Mouse (Mus musculus) heart, postnatal 4 days (tissue): Measurements from ENCODE around the gene Ccdc170. TPM values are rescaled to one million over a fixed set of nuclear protein-coding genes. Genes with fewer than 3 reads are reported as not detected.
"Not testable (repeated sequence)": the region's sequence is repeated elsewhere in the genome, so short reads cannot be mapped to it uniquely, and the experiment has no call there.

Experiments used
- DNase-seq: peaks from one replicate; pipeline ENCODE4 v3.0.0; 2021
- total RNA-seq, 2 experiments: library from RNA; stranded (reverse); gene quantifications; 2 replicates each; pipeline ENCODE4 v1.2.3; 2021

The Ccdc170 gene
- under 1 TPM; 0.19 to 0.23 TPM for total RNA-seq

DNA sequence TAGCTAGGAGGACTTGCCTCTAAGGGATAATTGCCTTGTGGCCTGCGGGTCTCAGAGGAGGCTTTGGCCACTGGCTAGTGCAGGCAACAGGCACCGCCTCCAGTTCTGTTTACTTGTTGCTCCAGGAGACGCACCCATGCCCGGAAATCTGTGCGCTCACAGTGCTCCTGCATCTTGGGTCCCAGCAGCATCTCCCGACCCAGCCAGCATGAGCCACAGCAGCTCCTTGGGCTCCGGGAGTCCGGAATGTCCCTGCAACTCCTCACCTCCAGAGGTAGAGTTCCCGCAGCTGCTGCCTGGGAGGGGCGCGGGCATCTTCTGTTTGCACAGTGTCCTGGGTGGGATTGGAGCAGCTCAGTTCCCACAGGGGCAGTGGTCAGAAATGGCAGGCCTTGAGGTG lies at the start of gene Ccdc170:
Ccdc170 (plus strand) TSS at position 148 of the 400 bp plus-strand sequence.
- DNase-seq: peak; percentile 7

DNA sequence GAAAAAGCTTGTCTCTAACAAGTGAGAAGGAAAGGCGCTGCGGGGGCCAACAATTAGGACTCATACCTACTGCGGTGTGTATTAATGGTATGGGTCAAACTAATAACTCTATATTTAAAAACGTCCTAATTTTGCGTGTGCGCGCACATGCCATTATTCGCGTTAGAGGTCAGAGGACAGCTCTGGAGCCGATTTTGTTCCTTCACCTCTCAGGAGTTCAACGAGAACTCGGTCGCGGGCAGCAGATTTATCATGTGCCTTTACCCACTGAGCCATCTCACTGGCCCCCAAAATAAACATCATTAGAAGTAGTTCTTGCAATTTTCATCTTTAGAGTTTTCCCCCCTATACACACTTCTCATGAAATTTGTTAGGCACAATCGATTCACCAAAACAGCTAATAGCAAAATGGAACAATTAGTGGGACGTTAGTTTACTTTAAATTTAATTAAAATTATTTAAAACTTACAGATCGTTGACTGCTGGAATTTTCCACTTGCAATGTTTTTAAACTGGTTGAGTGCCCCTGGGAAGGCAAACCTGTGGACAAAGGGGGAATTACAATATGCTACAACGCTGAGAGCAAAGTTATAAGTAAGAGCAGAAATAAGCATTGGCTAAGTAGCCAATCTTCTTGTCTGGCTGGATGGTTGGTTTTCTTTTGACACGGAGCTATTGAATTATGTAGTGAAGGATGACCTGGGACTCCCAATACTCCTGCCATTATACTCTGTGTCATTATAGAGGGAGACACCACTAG lies 49.1 kb upstream of the Ccdc170 start:
- no peak for DNase-seq

DNA sequence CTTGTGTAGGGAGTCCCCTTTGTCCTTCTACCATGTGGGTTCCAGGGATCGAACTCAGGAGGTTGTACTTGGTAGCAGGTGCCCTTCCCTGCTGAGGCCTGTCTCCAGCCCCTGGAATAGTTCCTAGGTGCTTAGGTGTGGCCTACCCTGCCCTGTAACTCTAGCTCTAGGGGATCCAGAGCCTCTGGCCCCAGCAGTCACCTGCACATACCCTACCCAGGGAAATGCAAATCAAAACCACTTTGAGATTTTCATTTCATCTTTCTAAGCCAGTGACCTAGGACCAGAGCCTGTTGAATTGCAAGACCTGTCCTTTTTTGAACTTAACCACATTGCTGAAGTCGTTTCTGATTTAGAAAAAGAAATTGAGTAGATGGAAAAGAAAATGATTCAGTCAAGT lies 48.4 kb upstream of the Ccdc170 start:
- DNase-seq: not testable (repeated sequence)

DNA sequence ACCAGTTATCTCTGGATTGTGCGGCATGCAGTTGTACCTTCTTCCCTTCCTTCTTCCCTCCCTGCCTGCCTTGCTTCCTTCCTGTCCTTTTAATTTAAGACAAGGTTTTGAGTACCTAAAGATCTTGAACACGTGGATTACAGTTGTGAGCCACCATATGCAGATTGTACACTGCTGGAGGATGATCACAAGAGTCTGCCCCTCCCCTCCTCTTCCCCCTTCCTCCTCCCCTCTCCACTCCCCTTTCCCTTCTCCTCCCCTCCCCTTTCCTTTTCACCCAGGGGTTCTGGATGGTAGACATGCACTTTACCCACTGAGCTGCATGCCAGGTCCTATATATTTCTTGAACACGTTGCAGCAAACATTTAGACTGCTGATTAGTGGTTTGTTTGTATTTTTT lies 46.9 kb upstream of the Ccdc170 start:
- DNase-seq: no peak

DNA sequence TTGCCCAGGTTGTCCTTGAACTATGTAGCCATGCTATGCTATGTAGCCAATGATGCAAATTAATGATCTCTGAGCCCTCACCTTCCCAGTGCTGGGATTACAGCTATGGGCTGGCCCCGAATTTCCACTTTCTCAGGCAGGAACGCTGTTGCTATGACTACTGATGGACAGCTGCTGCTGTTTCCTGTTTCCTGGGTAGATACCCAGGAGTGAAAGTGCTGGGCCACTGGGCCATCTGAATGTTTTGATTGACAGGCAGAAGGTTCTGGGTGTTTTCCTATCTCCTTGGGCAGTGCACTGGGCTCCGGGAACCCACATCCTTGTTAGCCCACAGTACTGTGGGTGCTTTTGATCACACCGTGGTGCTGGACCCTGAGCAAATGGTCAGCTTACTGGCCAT lies 25.9 kb upstream of the Ccdc170 start:
- DNase-seq: no peak

DNA sequence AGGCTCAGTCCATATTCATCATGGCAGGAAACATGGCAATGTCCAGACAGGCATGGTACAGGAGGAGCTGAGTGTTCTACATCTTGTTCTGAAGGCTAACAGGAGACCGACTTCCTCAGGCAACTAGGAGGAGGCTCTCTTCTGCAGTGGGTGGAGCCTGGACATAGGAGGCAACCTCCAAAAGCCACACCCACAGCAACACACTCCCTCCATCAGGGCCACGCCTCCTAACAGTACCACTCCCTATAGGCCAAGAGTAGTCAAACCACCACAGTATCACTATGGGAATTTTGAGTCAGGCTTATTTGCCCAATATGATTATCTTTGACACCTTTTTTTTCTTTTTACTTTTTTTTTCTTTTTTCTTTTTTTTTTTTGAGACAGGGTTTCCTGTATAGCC lies 22.1 kb upstream of the Ccdc170 start:
- DNase-seq: no peak

DNA sequence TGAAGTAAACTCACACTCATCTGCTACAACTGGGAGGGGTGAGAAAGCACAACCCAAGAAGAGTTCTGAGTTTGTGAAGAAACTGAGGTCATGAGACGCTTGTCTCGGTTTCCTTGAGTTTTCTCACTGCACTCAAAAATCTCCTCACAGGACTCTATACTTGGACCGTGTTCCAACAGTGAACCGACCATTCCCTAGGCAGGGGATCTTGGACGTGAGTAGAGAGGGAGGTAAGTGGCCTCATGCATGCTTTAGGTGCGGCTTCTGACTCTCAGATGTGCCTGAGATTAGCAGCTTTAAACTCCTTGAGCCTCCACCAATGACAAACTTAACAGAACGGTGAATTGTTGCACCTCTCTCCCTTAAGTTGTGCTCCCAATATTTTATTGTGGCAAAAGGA lies 16.5 kb upstream of the Ccdc170 start:
- DNase-seq: no peak

DNA sequence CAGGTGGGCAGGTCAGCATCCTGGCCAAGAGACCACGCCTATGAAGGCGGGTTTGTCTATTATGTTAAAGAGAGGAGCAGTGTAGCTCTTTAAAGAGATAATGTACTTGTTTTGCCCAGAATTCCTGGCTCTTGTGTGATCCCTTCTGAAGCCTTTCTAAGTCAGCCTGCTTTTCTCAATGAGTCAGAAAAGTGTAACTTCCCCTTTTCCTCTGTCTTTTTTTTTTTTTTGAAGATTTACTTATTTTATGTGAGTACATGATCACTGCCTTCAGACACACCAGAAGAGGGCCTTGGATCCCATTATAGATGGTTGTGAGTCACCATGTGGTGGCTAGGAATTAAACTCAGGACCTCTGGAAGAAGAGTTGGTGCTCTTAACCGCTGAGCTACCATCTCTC lies 12.9 kb upstream of the Ccdc170 start:
- DNase-seq: no peak

DNA sequence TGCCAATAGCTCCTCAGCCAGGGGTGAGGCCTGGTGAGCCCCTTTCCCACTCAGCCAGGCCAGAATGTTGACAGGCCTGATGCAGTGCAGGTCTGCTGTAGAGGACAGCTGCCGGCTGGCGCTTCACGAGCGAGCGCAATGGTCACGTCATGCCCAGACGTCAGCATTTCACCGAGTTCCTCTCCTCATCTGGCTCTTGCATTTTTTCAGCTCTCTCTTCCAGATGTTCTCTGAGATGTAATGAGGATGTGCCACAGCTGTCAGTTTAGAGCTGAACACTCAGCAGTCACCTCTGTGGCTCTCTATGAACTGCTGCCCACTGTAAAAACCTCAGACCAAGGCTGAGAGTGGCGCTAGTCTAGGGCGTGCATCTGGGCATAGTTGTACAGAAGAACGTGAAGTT lies 8.7 kb upstream of the Ccdc170 start:
- peak; percentile 48 for DNase-seq

DNA sequence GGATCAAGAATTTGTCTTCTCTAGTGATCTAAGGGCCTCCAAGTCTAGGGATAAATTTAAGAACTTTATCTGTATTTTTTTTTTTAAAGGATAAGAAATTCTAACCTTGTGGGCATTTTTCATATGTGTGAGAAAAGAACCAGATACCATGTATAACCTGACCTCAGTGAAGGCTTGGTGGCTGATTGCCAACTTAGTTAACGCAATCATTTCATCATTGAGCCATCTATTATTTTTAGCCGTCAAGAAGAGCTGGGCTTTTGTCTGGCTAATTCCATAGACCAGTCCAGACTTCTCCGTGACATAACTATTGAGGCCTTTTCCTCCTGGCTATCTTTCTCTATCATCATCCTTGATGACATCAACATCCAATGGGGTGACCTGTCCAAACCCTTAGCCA lies 6.9 kb upstream of the Ccdc170 start:
- no peak for DNase-seq

DNA sequence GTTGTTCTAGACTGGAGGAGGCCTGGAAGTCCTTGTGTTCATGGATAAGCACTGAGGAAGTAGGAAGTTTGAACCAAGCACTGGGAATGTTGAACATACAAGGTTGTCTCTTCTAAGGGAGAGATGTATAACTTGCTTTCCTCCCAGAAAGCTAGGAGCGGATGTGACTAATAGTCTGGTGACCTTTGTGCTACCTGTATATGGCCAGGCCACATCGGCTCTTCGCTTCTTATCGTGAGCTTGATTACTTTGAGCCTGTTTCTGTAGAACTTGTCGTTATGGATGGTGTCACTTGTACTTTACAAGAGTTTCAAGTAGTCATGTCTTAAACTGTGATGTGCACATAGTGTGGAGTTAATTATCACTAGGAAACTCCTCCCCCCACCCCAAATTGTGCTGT lies 5.7 kb upstream of the Ccdc170 start:
- DNase-seq: no peak

DNA sequence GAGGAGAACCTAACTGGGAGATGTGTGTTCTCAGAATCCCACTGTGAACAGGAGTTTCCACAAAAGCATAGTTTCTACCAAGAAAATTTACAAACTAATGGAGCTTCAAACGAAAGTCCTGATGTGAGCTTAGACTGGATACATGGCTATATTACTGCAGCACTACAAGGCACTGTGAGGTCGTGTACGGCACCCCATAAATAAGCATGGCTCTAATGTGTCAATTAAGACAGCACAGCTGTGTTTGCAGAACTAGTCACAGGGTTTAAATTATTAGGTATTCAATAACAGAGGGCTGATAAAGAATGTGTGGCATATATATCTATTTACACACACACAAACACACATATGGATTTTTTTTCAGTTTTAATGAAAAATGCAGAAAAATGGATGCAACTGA lies 1.4 kb upstream of the Ccdc170 start:
- no peak for DNase-seq

DNA sequence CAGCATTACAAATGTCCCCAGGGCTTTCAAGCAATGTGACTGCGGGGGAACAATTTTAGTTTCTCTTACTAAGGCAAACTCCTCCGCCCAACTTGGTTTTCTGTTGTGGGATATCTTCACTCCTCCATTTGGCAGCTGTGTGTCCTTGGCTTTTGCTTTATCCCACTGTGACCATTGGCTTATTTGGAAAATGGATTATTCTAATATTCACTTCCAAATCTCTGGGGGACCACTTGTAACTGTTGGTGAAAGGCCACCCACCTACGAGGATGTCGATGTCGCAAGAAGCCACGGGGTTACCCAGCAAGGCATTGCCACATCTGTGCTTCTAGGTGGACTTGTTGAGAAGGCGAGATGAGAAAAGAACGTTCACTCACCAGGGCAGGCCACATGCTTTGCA lies 607 bp upstream of the Ccdc170 start:
- DNase-seq: peak; percentile 10

DNA sequence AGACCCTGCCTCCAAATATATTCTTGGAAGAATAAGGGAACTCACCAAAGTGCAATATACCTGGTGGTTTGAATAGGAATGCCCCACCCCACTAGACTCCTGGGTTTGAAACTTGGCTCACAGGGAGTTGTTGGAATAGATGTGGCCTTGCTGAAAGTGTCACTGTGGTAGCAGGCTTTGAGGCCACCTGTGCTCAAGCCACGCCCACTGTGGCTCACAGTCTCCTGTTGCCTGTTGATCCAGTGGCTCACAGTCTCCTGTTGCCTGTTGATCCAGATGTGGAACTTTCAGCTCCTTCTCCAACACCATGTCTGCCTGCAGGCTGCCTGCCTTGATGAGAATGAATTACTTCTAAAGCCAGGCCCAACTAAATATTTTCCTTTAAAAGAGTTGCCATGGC lies 1.5 kb downstream of the Ccdc170 start:
- no peak for DNase-seq

DNA sequence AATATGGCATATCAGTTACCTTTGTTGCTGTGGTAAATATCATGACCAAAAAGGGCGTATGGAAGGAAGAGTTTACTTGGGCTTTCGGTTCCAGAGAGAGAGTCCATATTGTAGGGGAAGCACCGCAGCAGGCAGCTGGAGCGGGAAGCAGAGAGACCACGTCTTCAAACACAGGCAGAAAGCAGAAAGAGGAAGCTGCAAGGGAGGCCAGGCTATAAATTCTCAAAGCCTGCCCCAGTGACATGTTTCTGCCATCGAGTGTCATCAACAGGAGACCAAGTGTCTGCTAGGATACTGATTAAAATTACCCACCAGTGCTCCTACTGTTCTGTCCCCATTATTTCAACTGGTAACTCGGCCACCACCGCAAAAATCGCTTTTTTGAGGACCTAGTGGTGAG lies 2.7 kb downstream of the Ccdc170 start:
- no peak for DNase-seq

DNA sequence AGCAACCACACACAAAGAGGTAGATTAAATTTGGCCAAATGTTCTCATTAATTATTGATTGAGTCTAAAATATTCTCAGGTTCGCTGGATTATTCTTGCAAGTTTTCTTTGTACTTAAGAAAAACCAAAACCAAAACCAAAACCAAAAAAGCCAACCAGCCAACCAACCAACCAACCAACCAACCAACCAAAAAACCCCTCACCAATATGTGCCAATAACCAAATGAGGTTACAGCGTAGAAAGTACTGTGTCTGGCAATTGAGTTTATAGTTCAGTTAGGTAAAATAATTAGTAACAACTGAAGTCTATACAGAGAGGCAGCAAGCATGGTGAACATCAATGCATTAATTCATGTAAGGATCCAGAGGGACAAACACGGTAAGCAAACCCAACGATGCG lies 7.6 kb downstream of the Ccdc170 start:
- DNase-seq: no peak

DNA sequence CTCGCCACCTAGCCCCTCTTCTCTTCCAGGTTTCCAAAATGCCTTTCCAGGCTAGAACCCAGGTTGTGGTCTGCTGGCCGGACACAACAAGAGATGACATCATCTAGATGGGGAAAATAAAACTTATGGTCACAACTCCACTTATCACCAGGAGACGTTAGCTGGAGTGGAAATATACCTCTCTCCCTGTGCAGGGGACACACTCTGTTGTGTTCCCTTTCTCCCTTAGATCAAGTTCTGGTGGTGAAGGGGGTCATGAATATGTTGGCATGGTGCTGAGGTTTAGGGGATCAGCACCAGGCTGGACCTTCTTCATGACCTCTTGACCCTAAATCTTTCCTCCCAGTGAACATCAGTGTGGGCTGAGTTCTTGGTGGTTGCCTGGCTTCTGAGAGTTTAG lies 9.0 kb downstream of the Ccdc170 start:
- DNase-seq: no peak

DNA sequence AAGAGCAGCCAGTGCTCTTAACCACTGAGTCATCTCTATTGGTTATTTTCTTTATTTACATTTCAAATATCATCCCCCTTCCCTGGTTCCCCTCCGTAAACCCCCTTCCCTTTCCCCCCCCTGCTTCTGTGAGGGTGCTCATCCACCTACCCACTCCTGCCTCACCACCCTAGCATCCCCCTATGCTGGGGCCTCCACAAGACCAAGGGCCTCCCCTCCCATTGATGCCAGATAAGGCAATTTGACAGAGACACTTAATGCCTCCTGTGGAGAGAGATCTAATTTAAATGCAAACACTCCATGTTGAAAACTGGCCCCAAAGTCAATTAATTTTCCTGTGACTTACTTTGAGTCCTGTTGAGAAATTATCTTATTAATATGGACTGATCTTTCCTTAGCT lies 9.7 kb downstream of the Ccdc170 start:
- no peak for DNase-seq

DNA sequence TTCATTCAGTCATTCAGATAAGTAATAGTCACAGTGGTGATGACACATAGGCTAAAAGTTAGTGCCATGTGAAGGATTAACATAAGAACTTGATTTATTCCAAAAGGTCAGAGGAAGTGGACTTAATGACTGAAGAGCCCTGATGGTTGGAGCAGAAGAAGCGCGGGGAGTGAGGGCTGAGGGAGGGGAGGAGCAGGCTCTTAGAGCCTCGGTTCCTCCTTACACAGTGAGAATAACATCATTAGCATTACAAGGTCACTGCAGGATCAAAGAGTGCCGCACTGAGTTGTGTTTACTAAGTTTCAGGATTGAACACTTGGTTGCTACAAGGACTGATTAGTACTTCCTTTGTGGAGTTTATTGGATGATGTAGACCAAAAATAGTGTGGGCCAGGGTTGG lies 10.6 kb downstream of the Ccdc170 start:
- no peak for DNase-seq

DNA sequence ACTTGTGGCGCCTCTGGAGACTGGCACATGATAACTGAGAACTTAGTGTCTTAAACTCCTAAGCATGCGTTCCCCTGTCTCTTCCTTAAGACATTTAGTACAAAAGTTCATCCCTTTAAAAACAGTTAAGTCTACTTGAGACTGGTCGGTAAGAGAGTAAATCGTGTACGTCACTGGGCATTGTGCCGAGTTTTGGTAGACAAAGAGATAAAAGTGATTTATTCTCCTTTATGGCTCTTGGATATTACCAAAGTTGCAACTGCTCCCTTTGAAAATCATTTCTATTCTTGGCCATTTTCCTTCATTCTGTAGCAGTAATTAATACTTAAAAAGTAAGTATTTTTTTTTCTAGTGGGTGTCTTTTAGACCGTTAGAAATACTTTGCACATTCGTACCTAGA lies 20.9 kb downstream of the Ccdc170 start:
- DNase-seq: no peak

DNA sequence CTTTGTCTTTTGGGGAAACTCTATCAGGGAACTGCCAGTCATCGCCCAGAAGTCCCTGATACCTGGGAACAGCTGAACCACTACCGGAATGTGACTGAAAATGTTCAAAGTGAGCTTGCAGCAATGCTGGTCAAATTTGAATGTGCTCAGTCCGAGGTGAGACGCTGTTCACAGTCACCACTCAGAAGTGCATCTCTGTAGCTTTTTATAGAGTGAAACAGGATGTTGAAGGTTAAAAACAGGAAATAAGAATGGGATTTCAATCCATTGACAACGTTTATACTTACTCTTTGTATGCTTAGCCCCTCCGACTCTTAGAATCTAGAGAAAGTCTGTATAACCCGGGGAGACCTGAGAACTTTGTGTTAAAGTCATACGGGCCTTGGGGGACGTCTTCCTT lies 30.4 kb downstream of the Ccdc170 start:
- DNase-seq: no peak

DNA sequence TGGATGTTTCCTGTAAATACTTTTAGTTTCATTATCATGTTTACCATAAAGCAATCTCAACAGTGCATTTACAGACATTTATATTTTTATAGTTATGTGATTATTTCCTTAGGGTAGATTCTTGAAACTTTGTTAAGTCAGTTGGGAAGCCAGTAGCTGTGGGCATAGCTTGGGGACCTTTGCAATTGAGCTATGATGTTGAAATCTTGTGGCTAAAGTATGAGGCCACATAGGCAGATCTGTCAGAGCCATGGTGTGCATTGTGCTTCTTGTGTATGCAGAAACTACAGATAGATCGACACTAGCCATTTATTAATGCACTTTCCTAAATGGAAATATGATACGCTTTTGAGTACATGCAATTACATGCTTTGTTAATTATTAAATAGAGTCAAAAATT lies 35.3 kb downstream of the Ccdc170 start:
- DNase-seq: no peak

DNA sequence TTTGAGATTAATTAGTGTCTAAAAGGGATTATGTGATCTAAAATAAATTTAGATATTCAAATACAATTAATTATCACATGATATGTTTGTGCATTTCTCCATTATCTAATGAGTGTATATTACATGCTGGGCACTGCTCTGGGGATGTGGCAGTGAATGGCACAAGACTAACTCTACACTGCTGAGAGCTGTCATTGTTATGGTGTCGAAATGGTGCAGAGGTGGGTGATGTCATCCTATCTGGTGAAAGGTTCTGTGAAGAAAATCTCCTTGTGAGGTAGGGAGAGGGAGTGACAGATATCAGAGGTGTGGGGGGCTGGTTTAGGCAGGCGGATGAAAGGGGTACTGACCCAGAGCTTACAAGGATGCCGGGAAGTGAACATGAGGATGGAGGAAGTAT lies 37.3 kb downstream of the Ccdc170 start:
- DNase-seq: no peak

DNA sequence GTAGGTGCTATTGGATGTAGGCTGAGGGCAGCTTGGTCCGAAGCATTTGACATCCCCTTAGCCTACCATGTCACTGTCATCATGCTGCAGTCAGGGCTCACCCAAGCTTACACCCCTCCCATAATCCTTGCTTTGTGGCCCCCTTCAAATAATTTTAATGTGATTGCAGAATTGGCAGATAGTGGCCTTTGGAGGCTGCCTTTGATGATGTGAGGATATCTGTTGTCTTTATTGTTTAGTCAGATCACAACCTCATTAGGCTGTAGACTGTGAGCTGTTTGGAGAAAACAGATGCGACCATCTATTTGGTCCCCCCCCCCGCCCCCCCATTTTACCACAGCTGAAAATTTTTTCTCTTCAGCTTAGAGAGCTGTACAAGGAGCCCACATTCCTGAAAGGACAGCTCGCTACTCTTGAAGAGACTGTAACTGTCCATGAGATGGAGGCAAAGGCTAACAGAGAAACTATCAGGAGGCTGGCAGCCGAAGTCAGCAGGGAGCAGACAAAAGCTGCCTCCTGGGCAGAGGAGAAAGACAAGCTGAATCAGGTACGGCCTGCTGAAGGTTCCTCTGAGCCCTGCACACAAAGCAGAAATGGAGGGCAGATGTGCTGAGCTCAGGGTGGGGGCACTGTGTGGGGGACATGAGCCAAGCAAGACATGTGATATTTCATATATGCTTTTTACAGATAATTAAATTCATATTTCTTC lies 38.2 kb downstream of the Ccdc170 start:
- no peak for DNase-seq
